Mouse (Mus musculus) intestine, embryonic 16.5 days (tissue): ENCODE results near the gene Olfr1065. TPM values are rescaled to one million over a fixed set of nuclear protein-coding genes. Genes with fewer than 3 reads are reported as not detected.
A peak's percentile ranks its signal among the peaks of the same experiment; 100 is the strongest.
"Not testable (repeated sequence)": the region's sequence is repeated elsewhere in the genome, so short reads cannot be mapped to it uniquely, and the experiment has no call there.

Experiments
- ATAC-seq: fragments of 200-750 bp; cut with Nextera tagmentation; 2 replicates; pipeline ENCODE4 v1.8.0; 2017; ENCODE audit warnings: moderate TSS enrichment, moderate library complexity
- H3K27ac ChIP-seq: fragments of 300-500 bp; sonication (generic); 2 replicates; pipeline ENCODE4 v1.5.1; 2014; ENCODE audit warnings: mild to moderate bottlenecking, low read length
- H3K27me3 ChIP-seq: fragments of 300-500 bp; sonication (generic); replicated peaks from 2 replicates; pipeline ENCODE4 v1.6.1; 2014; ENCODE audit warnings: low read length, control low read depth, mixed read lengths; ENCODE audit not compliant: control insufficient read depth, insufficient read depth
- H3K36me3 ChIP-seq: fragments of 300-500 bp; sonication (generic); 2 replicates; pipeline ENCODE4 v1.6.1; 2014; ENCODE audit warnings: low read length, control low read depth; ENCODE audit not compliant: control insufficient read depth, insufficient read depth
- H3K4me1 ChIP-seq: fragments of 300-500 bp; sonication (generic); 2 replicates; pipeline ENCODE4 v1.6.1; 2014; ENCODE audit warnings: low read length, control low read depth, mixed read lengths; ENCODE audit not compliant: control insufficient read depth, insufficient read depth
- H3K4me2 ChIP-seq: fragments of 300-500 bp; sonication (generic); 2 replicates; pipeline ENCODE4 v1.6.1; 2014; ENCODE audit warnings: low read depth, low read length, control low read depth
- H3K4me3 ChIP-seq: fragments of 300-500 bp; sonication (generic); 2 replicates; pipeline ENCODE4 v1.5.1; 2014; ENCODE audit warnings: mild to moderate bottlenecking, low read length
- H3K9ac ChIP-seq: fragments of 300-500 bp; sonication (generic); 2 replicates; pipeline ENCODE4 v1.6.1; 2014; ENCODE audit warnings: low read depth, low read length
- H3K9me3 ChIP-seq: fragments of 300-500 bp; sonication (generic); 2 replicates; pipeline ENCODE4 v1.6.1; 2016; ENCODE audit warnings: low read length, control low read depth; ENCODE audit not compliant: control insufficient read depth
- WGBS: fragments of 180-500 bp; shearing (Covaris S2); extraction: QIAGEN DNeasy Blood & Tissue Kit; methylation state at CpG from one replicate; pipeline ENCODE4 v1.1.7; 2014; 5-methylcytosine and 5-hydroxymethylcytosine counted together
- polyA plus RNA-seq: library from polyadenylated mRNA; unstranded; fragments of >200 nt; fragmentation: Nextera tagmentation; extraction: Ambion mirVana; gene quantifications from 2 replicates; pipeline ENCODE4 v1.2.1, GENCODE M21; 2015

The Olfr1065 gene
- polyA plus RNA-seq: not detected in 2 replicates

- not testable (repeated sequence) for H3K4me1 ChIP-seq, H3K4me3 ChIP-seq, H3K27me3 ChIP-seq, H3K4me2 ChIP-seq, H3K36me3 ChIP-seq, H3K9me3 ChIP-seq, H3K9ac ChIP-seq, H3K27ac ChIP-seq, ATAC-seq
- WGBS: no CpG with 5 or more reads among the region's 1 CpGs
Observed at GRCm38 (mm10) chr2:86450491-86450890, at the start of gene Olfr1065. Gene Olfr1065, minus strand, starts transcription at chr2:86450591.

GRCm38 (mm10) chr2:86487286-86487685 is 36.9 kb upstream of the Olfr1065 start, which contains the start of gene Olfr228:
Gene Olfr228, minus strand, starts transcription at chr2:86487386.
- Histone ChIP-seq H3K36me3 (no peaks in the 10 kb centered on the region), H3K4me1 (no peaks in the 10 kb centered on the region), H3K27ac (no peak within 1 kb of the TSS), H3K4me2 (no peak within 1 kb of the TSS), H3K4me3 (no peak within 1 kb of the TSS), H3K27me3 (no peaks in the 10 kb centered on the region), H3K9ac (no peak within 1 kb of the TSS), H3K9me3 (no peaks in the 10 kb centered on the region)
- 29% methylated on average over 1 of the region's 1 CpGs for WGBS
- ATAC-seq: no peak

DNA sequence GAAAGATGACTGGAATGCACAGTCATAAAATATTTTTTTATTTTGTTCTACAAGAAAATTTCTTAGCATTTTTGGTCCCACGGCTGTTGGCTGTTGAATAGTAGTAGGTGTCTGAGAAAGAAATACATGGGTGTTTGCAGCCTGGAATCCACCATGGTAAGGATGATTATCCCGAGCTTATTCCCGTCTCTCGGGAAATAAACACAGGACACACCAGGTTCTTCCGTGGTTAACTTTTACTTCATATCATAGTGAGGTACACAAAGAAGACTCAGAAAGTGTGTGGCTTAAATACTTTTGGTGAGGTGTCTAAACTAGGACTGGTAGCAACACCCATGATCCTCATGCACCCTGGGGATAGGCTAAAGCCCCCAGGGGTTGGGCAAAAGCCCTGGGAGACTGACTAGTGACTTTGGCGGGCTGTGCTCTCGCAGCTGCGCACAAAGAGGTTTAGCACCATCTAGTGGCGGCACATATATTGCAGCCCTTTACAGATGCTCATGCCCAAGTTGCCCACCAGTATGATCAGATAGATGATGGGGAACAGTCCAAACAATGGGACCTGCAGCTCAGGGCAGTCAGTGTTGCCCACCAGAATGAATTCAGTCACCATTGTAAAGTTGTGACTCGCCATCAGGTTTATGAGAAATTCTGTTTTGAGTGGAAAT is 14.2 kb upstream of the Olfr1065 start:
- H3K27me3 ChIP-seq: no peaks in the 10 kb centered on the region
- no peak overlapping the region for H3K27ac ChIP-seq
- 0 out of 2 replicates have a peak overlapping the region, but pooled peaks have one; percentile 32 for H3K4me2 ChIP-seq
- no peak overlapping the region for H3K4me3 ChIP-seq
- 33% methylated on average over 10 of the region's 10 CpGs for WGBS
- no peak overlapping the region for H3K9ac ChIP-seq
- ATAC-seq: no peak
- H3K9me3 ChIP-seq: no peaks in the 10 kb centered on the region
- no peaks in the 10 kb centered on the region for H3K4me1 ChIP-seq
- H3K36me3 ChIP-seq: no peaks in the 10 kb centered on the region

- no peak overlapping the region for H3K4me2 ChIP-seq
- no peak overlapping the region for H3K4me3 ChIP-seq
- no peaks in the 10 kb centered on the region for H3K4me1 ChIP-seq
- H3K36me3 ChIP-seq: no peaks in the 10 kb centered on the region
- no peaks in the 10 kb centered on the region for H3K27me3 ChIP-seq
- H3K27ac ChIP-seq: no peak overlapping the region
- H3K9ac ChIP-seq: no peak overlapping the region
- WGBS: 74% methylated on average over 1 of the region's 1 CpGs
- no peaks in the 10 kb centered on the region for H3K9me3 ChIP-seq
- no peak for ATAC-seq
Observed at GRCm38 (mm10) chr2:86460434-86460833, 10.0 kb upstream of the Olfr1065 start.

- no peak within 1 kb of the TSS for H3K9ac ChIP-seq
- H3K36me3 ChIP-seq: no peaks in the 10 kb centered on the region
- H3K4me1 ChIP-seq: no peaks in the 10 kb centered on the region
- ATAC-seq: no peak
- no peak within 1 kb of the TSS for H3K4me3 ChIP-seq
- WGBS: 86% methylated on average over 1 of the region's 1 CpGs
- no peaks in the 10 kb centered on the region for H3K9me3 ChIP-seq
- H3K27ac ChIP-seq: no peak within 1 kb of the TSS
- H3K4me2 ChIP-seq: no peak within 1 kb of the TSS
- no peaks in the 10 kb centered on the region for H3K27me3 ChIP-seq
Observed at GRCm38 (mm10) chr2:86456169-86456568, 5.8 kb upstream of the Olfr1065 start, which contains the start of gene Olfr1066. Gene Olfr1066, minus strand, starts transcription at chr2:86456269.

DNA sequence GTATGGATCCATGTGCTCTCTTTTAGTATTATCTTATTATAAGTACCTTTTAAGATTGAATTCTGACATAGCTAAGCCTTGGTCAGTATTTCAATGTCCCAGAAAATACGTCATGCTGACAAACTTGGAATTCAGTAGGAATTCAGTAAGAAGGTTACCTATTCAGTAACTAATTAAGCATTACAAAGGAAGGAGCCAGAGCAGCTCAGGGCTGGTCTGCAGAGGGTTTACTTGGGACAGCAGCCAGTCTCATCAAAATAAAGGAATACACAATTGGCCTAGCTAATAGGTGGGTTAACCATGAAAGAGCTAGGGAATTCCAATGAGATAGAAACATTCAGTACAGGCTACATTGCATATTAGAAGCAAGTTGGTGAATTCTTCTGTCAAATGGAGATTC is 8.3 kb downstream of the Olfr1065 start:
- H3K9me3 ChIP-seq, ATAC-seq, H3K4me2 ChIP-seq, H3K36me3 ChIP-seq, H3K4me1 ChIP-seq, H3K27ac ChIP-seq, H3K4me3 ChIP-seq, H3K27me3 ChIP-seq, H3K9ac ChIP-seq: not testable (repeated sequence)
- WGBS: 76% methylated on average over 1 of the region's 1 CpGs

GRCm38 (mm10) chr2:86428511-86428910 is 21.9 kb downstream of the Olfr1065 start:
- not testable (repeated sequence) for H3K36me3 ChIP-seq, H3K27me3 ChIP-seq, H3K27ac ChIP-seq, ATAC-seq, H3K4me3 ChIP-seq, H3K9ac ChIP-seq, H3K9me3 ChIP-seq, H3K4me2 ChIP-seq, H3K4me1 ChIP-seq
- 90% methylated on average over 8 of the region's 8 CpGs for WGBS

GRCm38 (mm10) chr2:86426649-86427048 is 23.7 kb downstream of the Olfr1065 start, which contains the start of gene Olfr1062:
Gene Olfr1062, minus strand, starts transcription at chr2:86426749.
- not testable (repeated sequence) for H3K4me3 ChIP-seq, H3K9me3 ChIP-seq, ATAC-seq, H3K4me1 ChIP-seq, H3K36me3 ChIP-seq, H3K9ac ChIP-seq, H3K27me3 ChIP-seq, H3K27ac ChIP-seq, H3K4me2 ChIP-seq

DNA sequence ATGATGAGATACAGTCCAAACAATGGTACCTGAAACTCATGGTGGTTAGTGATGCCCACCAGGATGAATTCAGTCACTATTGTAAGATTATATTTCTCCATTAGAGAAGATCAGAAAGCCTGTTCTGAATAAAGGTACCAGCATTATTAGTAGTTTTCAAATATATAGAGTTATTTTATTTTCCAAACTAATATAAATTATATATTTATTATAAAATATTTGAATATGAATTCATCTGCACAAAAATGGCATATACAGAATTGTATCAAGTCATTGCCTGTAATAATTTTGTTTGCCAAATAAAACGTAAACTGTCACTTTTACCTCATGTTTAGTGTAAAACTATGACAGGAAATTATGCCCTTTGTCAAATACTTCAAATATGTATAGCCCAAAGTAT is 36.4 kb downstream of the Olfr1065 start, which contains the start of gene Olfr1061:
Gene Olfr1061, minus strand, starts transcription at position 101 of the 400 bp plus-strand sequence.
- WGBS: 74% methylated on average over 1 of the region's 1 CpGs
- H3K4me1 ChIP-seq: no peaks in the 10 kb centered on the region
- no peaks in the 10 kb centered on the region for H3K27me3 ChIP-seq
- H3K27ac ChIP-seq: no peak within 1 kb of the TSS
- H3K4me3 ChIP-seq: no peak within 1 kb of the TSS
- no peak within 1 kb of the TSS for H3K9ac ChIP-seq
- no peak for ATAC-seq
- no peak within 1 kb of the TSS for H3K4me2 ChIP-seq
- no peaks in the 10 kb centered on the region for H3K9me3 ChIP-seq
- H3K36me3 ChIP-seq: no peaks in the 10 kb centered on the region

- no peaks in the 10 kb centered on the region for H3K36me3 ChIP-seq
- H3K27ac ChIP-seq: no peak overlapping the region
- H3K4me1 ChIP-seq: no peaks in the 10 kb centered on the region
- no peak for ATAC-seq
- no peak overlapping the region for H3K4me3 ChIP-seq
- no peak overlapping the region for H3K9ac ChIP-seq
- no peaks in the 10 kb centered on the region for H3K27me3 ChIP-seq
- H3K9me3 ChIP-seq: no peaks in the 10 kb centered on the region
- H3K4me2 ChIP-seq: no peak overlapping the region
- WGBS: 80% methylated on average over 2 of the region's 2 CpGs
Observed at GRCm38 (mm10) chr2:86395114-86395513, 55.3 kb downstream of the Olfr1065 start.
